Comparison of ENCODE assay signal across 8 mouse cellular contexts in genomic region chr17:14943729-14944059, GRCm38 (mm10). TPM values are rescaled to one million over a fixed set of nuclear protein-coding genes. Genes with fewer than 3 reads are reported as not detected.
DNase-seq lines count a peak whose midpoint lies in the region; ATAC-seq lines count a peak whose summit lies in the region.

No protein-coding gene starts in this region.

- ATAC-seq in neural tube, embryonic 11.5 days (ENCODE audit: insufficient read depth, low FRiP score, low TSS enrichment) = no peak
- no peak; the same call in 1 of the 2 replicates for ATAC-seq in embryonic facial prominence, embryonic 14.5 days (ENCODE audit: low read depth)
- no peak; the same call in 1 of the 2 replicates for ATAC-seq in limb, embryonic 11.5 days (ENCODE audit: insufficient number of reproducible peaks, low FRiP score, low TSS enrichment, low read depth)
- peak; percentile 16 for ATAC-seq in neural tube, embryonic 13.5 days (ENCODE audit: low read depth)

- 18% methylated on average over 16 of the region's 16 CpGs for WGBS in neural tube, embryonic 11.5 days
- 22% methylated on average over 16 of the region's 16 CpGs for whole genome bisulfite sequencing in embryonic facial prominence, embryonic 14.5 days
- WGBS in limb, embryonic 11.5 days = 18% methylated on average over 16 of the region's 16 CpGs
- 12% methylated on average over 16 of the region's 16 CpGs for WGBS in neural tube, embryonic 13.5 days

- peak overlapping the region; percentile 73 for H3K4me3 ChIP-seq in neural tube, embryonic 11.5 days (ENCODE audit: low read depth, low read length)
- peak overlapping the region; percentile 65 for H3K4me3 ChIP-seq in embryonic facial prominence, embryonic 14.5 days (ENCODE audit: low read depth, low read length)
- H3K4me3 ChIP-seq in limb, embryonic 11.5 days (ENCODE audit: low read depth, low read length) = peak overlapping the region; percentile 80
- peak overlapping the region; percentile 70 for H3K4me3 ChIP-seq in neural tube, embryonic 13.5 days

- H3K4me1 ChIP-seq in neural tube, embryonic 11.5 days (ENCODE audit: control insufficient read depth, insufficient read depth, low read length) = peaks cover 5% of the 10 kb centered on the region
- peaks cover 9% of the 10 kb centered on the region for H3K4me1 ChIP-seq in embryonic facial prominence, embryonic 14.5 days (ENCODE audit: control insufficient read depth, insufficient read depth, low read length)
- H3K4me1 ChIP-seq in limb, embryonic 11.5 days (ENCODE audit: control insufficient read depth, insufficient read depth, low read length) = peaks cover 5% of the 10 kb centered on the region; the same call in 1 of the 2 replicates
- peaks cover 28% of the 10 kb centered on the region for H3K4me1 ChIP-seq in neural tube, embryonic 13.5 days (replicated peaks)

- no peak overlapping the region for H3K27ac ChIP-seq in neural tube, embryonic 11.5 days (ENCODE audit: low read depth, low read length)
- peak overlapping the region; percentile 52; the same call in 1 of the 2 replicates for H3K27ac ChIP-seq in embryonic facial prominence, embryonic 14.5 days (replicated peaks; ENCODE audit: low read depth, low read length)
- no peak overlapping the region for H3K27ac ChIP-seq in limb, embryonic 11.5 days (replicated peaks; ENCODE audit: low read depth, low read length)
- H3K27ac ChIP-seq in neural tube, embryonic 13.5 days (replicated peaks) = peak overlapping the region; percentile 88; the same call in 1 of the 2 replicates

- H3K27me3 ChIP-seq in neural tube, embryonic 11.5 days (ENCODE audit: control insufficient read depth, insufficient read depth, low read length) = no peaks in the 10 kb centered on the region
- H3K27me3 ChIP-seq in embryonic facial prominence, embryonic 14.5 days (replicated peaks; ENCODE audit: control insufficient read depth, insufficient read depth, low read length) = no peaks in the 10 kb centered on the region
- H3K27me3 ChIP-seq in limb, embryonic 11.5 days (ENCODE audit: control insufficient read depth, insufficient read depth, low read length) = no peaks in the 10 kb centered on the region
- no peaks in the 10 kb centered on the region for H3K27me3 ChIP-seq in neural tube, embryonic 13.5 days

- no peaks in the 10 kb centered on the region for H3K9me3 ChIP-seq in neural tube, embryonic 11.5 days (ENCODE audit: control insufficient read depth, low read length)
- H3K9me3 ChIP-seq in embryonic facial prominence, embryonic 14.5 days (ENCODE audit: control insufficient read depth, low read length) = no peaks in the 10 kb centered on the region
- no peaks in the 10 kb centered on the region for H3K9me3 ChIP-seq in limb, embryonic 11.5 days (ENCODE audit: control insufficient read depth, low read length)
- H3K9me3 ChIP-seq in neural tube, embryonic 13.5 days = no peaks in the 10 kb centered on the region

- peak; percentile 16 for DNase-seq in neural tube, embryonic 11.5 days (ENCODE audit: low spot score)
- no peak for DNase-seq in neural tube, embryonic 10.5 days (ENCODE audit: extremely low spot score, low spot score)
- peak; percentile 8 for DNase-seq in embryonic facial prominence, embryonic 14.5 days (ENCODE audit: low spot score)
- no peak for DNase-seq in limb, embryonic 11.5 days (ENCODE audit: low spot score)
- DNase-seq in urinary bladder, postnatal 10 days (ENCODE audit: low spot score) = no peak
- DNase-seq in cerebellum, postnatal 14 days = no peak
- no peak for DNase-seq in right cerebral cortex, adult 18-20 months

- no peaks in the 10 kb centered on the region for H3K36me3 ChIP-seq in neural tube, embryonic 11.5 days (ENCODE audit: control insufficient read depth, insufficient read depth, low read length)
- peaks cover 34% of the 10 kb centered on the region for H3K36me3 ChIP-seq in embryonic facial prominence, embryonic 14.5 days (ENCODE audit: control insufficient read depth, insufficient read depth, low read length)
- peaks cover 3% of the 10 kb centered on the region; the same call in 1 of the 2 replicates for H3K36me3 ChIP-seq in limb, embryonic 11.5 days (ENCODE audit: control insufficient read depth, insufficient read depth, low read length)
- peaks cover 22% of the 10 kb centered on the region for H3K36me3 ChIP-seq in neural tube, embryonic 13.5 days

- H3K9ac ChIP-seq in neural tube, embryonic 11.5 days (ENCODE audit: low read length) = peak overlapping the region; percentile 76
- H3K9ac ChIP-seq in embryonic facial prominence, embryonic 14.5 days (ENCODE audit: low read depth, low read length) = peak overlapping the region; percentile 79
- peak overlapping the region; percentile 72 for H3K9ac ChIP-seq in limb, embryonic 11.5 days (ENCODE audit: low read length)
- peak overlapping the region; percentile 90 for H3K9ac ChIP-seq in neural tube, embryonic 13.5 days

- H3K4me2 ChIP-seq in neural tube, embryonic 11.5 days (ENCODE audit: low read depth) = peak overlapping the region; percentile 73
- peak overlapping the region; percentile 72 for H3K4me2 ChIP-seq in embryonic facial prominence, embryonic 14.5 days (ENCODE audit: low read depth, low read length)
- peak overlapping the region; percentile 85 for H3K4me2 ChIP-seq in limb, embryonic 11.5 days (ENCODE audit: low read depth, severe bottlenecking)
- peak overlapping the region; percentile 97 for H3K4me2 ChIP-seq in neural tube, embryonic 13.5 days

RNA-seq across cellular contexts. Expression of gene 1600012H06Rik, which starts 0.7 kb away (rescaled TPM):
- 31.6 and 36.2 TPM in 2 replicates for polyA plus RNA-seq in neural tube, embryonic 11.5 days (2014; fragmentation: Nextera tagmentation; extraction: Ambion mirVana)
- polyA plus RNA-seq in embryonic facial prominence, embryonic 14.5 days (2014; fragmentation: Nextera tagmentation; extraction: Ambion mirVana) = 45.0 and 45.9 TPM in 2 replicates
- 24.1 and 28.8 TPM in 2 replicates for polyA plus RNA-seq in limb, embryonic 11.5 days (2014; fragmentation: Nextera tagmentation; extraction: Ambion mirVana)
- polyA plus RNA-seq in neural tube, embryonic 13.5 days (2015; fragmentation: Nextera tagmentation; extraction: Ambion mirVana) = 30.2 and 32.0 TPM in 2 replicates

RNA-seq across cellular contexts. Expression of gene Wdr27, which starts 0.7 kb away (rescaled TPM):
- 4.4 and 4.7 TPM in 2 replicates for polyA plus RNA-seq in neural tube, embryonic 11.5 days (2014; fragmentation: Nextera tagmentation; extraction: Ambion mirVana)
- 6.6 and 8.3 TPM in 2 replicates for polyA plus RNA-seq in embryonic facial prominence, embryonic 14.5 days (2014; fragmentation: Nextera tagmentation; extraction: Ambion mirVana)
- 3.9 and 4.4 TPM in 2 replicates for polyA plus RNA-seq in limb, embryonic 11.5 days (2014; fragmentation: Nextera tagmentation; extraction: Ambion mirVana)
- 6.6 and 8.3 TPM in 2 replicates for polyA plus RNA-seq in neural tube, embryonic 13.5 days (2015; fragmentation: Nextera tagmentation; extraction: Ambion mirVana)

RNA-seq across cellular contexts. Expression of gene Phf10, which starts 17.4 kb away (rescaled TPM):
- polyA plus RNA-seq in neural tube, embryonic 11.5 days (2014; fragmentation: Nextera tagmentation; extraction: Ambion mirVana) = 34.2 and 37.0 TPM in 2 replicates
- polyA plus RNA-seq in embryonic facial prominence, embryonic 14.5 days (2014; fragmentation: Nextera tagmentation; extraction: Ambion mirVana) = 50.5 and 52.0 TPM in 2 replicates
- 39.9 and 44.8 TPM in 2 replicates for polyA plus RNA-seq in limb, embryonic 11.5 days (2014; fragmentation: Nextera tagmentation; extraction: Ambion mirVana)
- polyA plus RNA-seq in neural tube, embryonic 13.5 days (2015; fragmentation: Nextera tagmentation; extraction: Ambion mirVana) = 13.9 and 14.7 TPM in 2 replicates

RNA-seq across cellular contexts. Expression of gene 9030025P20Rik, which starts 34.6 kb away (rescaled TPM):
- 6.6 and 8.2 TPM in 2 replicates for polyA plus RNA-seq in neural tube, embryonic 11.5 days (2014; fragmentation: Nextera tagmentation; extraction: Ambion mirVana)
- 5.3 and 6.0 TPM in 2 replicates for polyA plus RNA-seq in embryonic facial prominence, embryonic 14.5 days (2014; fragmentation: Nextera tagmentation; extraction: Ambion mirVana)
- polyA plus RNA-seq in limb, embryonic 11.5 days (2014; fragmentation: Nextera tagmentation; extraction: Ambion mirVana) = 8.6 and 9.1 TPM in 2 replicates
- polyA plus RNA-seq in neural tube, embryonic 13.5 days (2015; fragmentation: Nextera tagmentation; extraction: Ambion mirVana) = 8.4 and 9.3 TPM in 2 replicates

RNA-seq across cellular contexts. Expression of gene Gm3417, which starts 34.9 kb away (rescaled TPM):
- polyA plus RNA-seq in neural tube, embryonic 11.5 days (2014; fragmentation: Nextera tagmentation; extraction: Ambion mirVana) = not detected in 2 replicates
- 1.2 and 3.7 TPM in 2 replicates for polyA plus RNA-seq in embryonic facial prominence, embryonic 14.5 days (2014; fragmentation: Nextera tagmentation; extraction: Ambion mirVana)
- polyA plus RNA-seq in limb, embryonic 11.5 days (2014; fragmentation: Nextera tagmentation; extraction: Ambion mirVana) = 0.23 TPM in 1 of 2 replicates, not detected in the other
- 0.88 TPM in 1 of 2 replicates, not detected in the other for polyA plus RNA-seq in neural tube, embryonic 13.5 days (2015; fragmentation: Nextera tagmentation; extraction: Ambion mirVana)

Comparison
In these comparisons a context has a peak if more than half of its experiments do, and no peak if none do; other contexts are left out.
1. DNase-seq: peak in neural tube, embryonic 11.5 days (single experiment) and embryonic facial prominence, embryonic 14.5 days (single experiment); none in neural tube, embryonic 10.5 days (single experiment), limb, embryonic 11.5 days (single experiment), urinary bladder, postnatal 10 days (single experiment), cerebellum, postnatal 14 days (0 of 2) and right cerebral cortex, adult 18-20 months (single experiment).
2. H3K27ac ChIP-seq: peak in embryonic facial prominence, embryonic 14.5 days (single experiment) and neural tube, embryonic 13.5 days (single experiment); none in neural tube, embryonic 11.5 days (single experiment) and limb, embryonic 11.5 days (single experiment).
3. Peak in every context shown above with its lines, with median percentiles within 50 percentile points of each other: H3K4me2 ChIP-seq, H3K4me3 ChIP-seq and H3K9ac ChIP-seq.